Mouse (Mus musculus): ENCODE data around the gene Luzp2.
"Not testable (repeated sequence)": the region's sequence is repeated elsewhere in the genome, so short reads cannot be mapped to it uniquely, and the experiment has no call there.

Luzp2 gene

GRCm38 (mm10) chr7:55000397-55000796 is 165.1 kb downstream of the Luzp2 start:
- no peak for DNase-seq (ENCODE audit: low read depth, low spot score)

GRCm38 (mm10) chr7:55009173-55009771 is 174.0 kb downstream of the Luzp2 start:
- no peak for DNase-seq (ENCODE audit: low read depth, low spot score)

DNA sequence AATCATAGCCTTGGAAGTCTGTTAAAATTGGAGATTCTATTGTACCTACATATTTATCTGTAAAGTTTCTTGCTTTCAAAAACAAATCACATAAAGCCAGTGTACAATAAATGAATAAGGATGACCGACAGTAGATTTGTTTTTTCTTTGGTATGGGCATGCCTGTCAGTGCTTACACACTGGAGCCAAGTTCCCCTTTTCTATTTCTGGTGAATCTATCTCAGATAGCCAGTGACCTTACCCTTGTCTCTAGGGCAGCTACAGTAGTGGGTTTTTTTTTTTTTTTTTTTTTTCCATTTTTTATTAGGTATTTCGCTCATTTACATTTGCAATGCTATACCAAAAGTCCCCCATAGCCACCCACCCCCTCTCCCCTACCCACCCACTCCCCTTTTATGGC is 298.6 kb downstream of the Luzp2 start:
- not testable (repeated sequence) for DNase-seq (ENCODE audit: low read depth, low spot score)

DNA sequence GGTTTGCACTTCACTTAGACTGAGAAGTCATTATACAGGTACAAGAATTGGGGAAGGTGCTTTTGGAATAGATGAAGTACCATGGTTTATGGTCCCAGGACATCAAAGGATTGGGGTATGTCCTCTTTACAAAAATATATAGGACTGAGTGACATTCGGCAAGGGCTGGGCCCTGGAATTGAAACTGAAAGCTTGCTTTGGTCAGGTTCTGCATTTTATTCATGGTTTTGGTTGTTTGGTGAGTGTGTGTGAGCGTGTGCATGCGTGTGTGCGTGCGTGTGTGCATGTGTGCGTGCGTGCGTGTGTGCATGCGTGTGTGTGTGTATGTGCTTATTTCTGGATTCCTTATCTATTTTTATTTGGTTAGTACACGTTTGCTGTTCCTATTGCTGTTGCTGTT is 353.6 kb downstream of the Luzp2 start:
- no peak for DNase-seq (ENCODE audit: low read depth, low spot score)

- no peak for DNase-seq (ENCODE audit: low read depth, low spot score)
These were observed 354.2 kb downstream of the Luzp2 start for GRCm38 (mm10) chr7:55189496-55189895.

- DNase-seq (ENCODE audit: low read depth, low spot score), result no peak
These were observed 355.4 kb downstream of the Luzp2 start for GRCm38 (mm10) chr7:55190655-55191054.

DNA sequence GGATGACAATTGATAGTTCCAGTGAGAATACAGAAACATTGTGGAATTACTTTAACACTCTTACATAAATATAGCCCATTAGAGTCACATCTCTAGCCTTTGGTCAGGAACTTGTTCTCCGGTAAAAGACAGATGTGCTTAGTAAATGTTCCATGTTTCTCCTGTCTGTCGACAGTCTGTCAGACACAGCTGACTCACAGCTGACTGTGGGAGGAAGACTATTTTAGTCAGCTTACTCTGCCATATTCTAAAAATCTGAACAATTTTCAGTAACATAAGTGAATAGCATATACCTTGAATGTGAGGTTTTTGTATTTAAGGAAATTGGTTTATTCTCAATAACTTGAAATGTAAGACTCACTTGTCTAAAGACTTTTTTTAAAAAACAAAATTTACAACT is 363.5 kb downstream of the Luzp2 start:
- DNase-seq (ENCODE audit: low read depth, low spot score), result no peak

- no peak for DNase-seq (ENCODE audit: low read depth, low spot score)
These were observed 387.7 kb downstream of the Luzp2 start for GRCm38 (mm10) chr7:55222997-55223396.

DNA sequence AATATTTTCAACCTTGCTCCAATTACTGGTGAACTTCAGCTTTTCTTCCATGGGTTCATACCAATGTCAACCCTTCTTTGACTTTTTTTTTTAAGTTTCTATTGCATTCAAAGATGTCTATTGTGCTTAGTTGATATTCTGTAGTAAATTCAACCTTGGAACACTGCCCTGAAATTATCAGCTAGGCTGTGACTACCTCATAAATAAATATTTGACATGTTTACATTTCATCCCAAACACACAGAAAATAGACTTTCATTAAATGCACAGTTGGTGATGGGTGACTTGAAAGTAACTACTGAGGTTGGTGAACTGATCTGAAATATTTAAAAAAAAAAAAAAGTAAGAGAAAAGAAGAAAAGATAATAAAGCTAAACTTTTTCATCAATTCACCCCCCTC is 394.1 kb downstream of the Luzp2 start:
- DNase-seq (ENCODE audit: low read depth, low spot score), result no peak

Measured in 3T3-L1 (cell line).